Mouse (Mus musculus) liver, embryonic 14.5 days (tissue): ENCODE measurements at regions not wholly inside any gene's neighbourhood (a gene's known extent, or its start where the extent isn't known, plus 50 kb on each side); places are given as distances from the start of the nearest gene placed in this dataset.

Experiments
- CTCF ChIP-seq: IDR thresholded peaks from 2 replicates; pipeline ENCODE4 v1.5.1; 2016; ENCODE audit warnings: antibody characterized with exemption, low read depth, control low read depth
- EP300 ChIP-seq: IDR thresholded peaks from 2 replicates; pipeline ENCODE4 v1.6.1; 2016; ENCODE audit warnings: antibody characterized with exemption, low read depth

DNA sequence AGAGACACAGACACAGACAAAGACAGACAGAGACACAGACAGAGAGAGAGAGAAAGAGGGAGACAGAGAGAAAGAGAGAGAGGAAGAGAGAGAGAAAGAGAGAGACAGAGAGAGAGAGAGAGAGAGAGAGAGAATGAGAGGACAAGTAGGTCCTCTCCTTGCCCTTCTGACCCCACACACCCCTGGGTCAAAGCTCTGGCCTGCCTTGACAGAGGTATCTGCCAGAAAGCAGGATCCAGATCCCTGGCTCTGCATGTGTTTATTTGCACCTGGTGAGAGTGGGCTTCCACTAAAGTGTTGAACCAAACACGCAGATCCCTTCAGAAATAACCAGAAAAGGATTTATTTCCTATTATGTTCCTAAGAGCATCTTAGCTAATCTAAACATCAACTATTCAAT lies 110.9 kb downstream of the Sem1 start:
- no peak for TF ChIP-seq EP300
- no peak for TF ChIP-seq CTCF
